Mouse (Mus musculus) E14TG2a.4 (cell line): Measurements from ENCODE around the gene Nlk.

Experiments used
- CTCF ChIP-seq: conservative IDR thresholded peaks from 2 replicates; pipeline ENCODE4 v1.5.1; 2014; ENCODE audit warnings: low read length
- POU5F1 ChIP-seq: IDR thresholded peaks from 2 replicates; pipeline ENCODE4 v1.6.1; 2014; ENCODE audit warnings: low read length, borderline replicate concordance

DNA sequence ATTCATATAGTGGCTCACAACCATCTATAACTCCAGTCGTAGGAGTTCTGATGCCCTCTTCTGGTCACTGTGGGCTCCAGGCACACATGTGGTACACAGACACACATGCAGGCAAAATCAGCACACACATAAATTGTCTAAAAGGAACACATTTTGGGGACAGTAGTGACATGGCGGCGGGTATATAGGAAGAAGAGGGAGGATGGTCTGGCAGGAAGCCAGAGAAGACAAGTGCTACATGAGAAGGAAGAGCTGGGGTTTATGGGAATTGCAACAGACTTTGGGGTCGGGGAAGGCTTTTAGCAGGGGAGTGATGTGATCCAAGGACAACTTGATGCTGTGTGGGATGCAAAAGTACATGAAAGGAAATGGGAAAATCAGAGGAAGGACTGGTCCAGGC, 162.7 kb downstream of the Nlk start:
- no peak for TF ChIP-seq CTCF
- no peak for TF ChIP-seq POU5F1
